Mouse (Mus musculus): ENCODE measurements around the gene 1600014C23Rik.

1600014C23Rik gene

DNA sequence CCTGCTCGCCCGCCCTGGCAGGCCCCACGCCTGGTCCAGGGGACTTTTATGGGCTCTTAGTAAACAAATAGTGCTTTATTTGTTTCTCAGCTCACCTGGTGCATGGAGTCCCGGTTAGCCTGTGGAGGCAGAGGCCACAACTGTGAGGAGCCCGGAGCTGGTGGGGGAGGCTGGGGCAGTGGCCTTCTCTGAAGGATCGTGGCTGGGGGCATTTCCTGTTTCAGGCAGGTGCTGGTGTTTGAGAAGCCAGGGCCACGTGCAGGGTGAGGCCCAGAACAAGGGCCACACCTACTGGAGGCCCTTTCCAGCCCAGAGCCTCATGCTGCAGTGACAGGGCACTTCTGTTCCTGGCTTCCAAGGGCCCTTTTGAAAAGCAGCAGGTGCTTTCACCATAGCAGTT lies 7.4 kb downstream of the 1600014C23Rik start:
- DNase-seq (ENCODE audit: low read depth): no peak

DNA sequence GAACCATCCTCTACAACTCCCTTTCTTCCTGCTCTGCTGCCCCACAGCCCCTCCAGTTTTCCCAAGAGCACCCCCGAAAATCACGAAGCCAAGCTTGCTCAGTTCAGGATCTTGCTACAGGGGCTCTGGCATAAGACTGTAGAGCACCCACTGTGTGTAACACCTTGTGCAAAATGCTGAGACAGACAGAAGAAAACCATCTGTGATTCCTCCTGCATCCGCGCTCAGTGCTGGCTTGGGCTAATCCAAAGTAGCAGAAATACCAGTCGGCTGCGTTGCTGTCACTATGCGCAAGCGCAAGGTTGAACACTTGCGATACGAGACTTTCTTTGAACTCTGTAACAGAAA lies 9.1 kb downstream of the 1600014C23Rik start:
- DNase-seq (ENCODE audit: low read depth): no peak

DNA sequence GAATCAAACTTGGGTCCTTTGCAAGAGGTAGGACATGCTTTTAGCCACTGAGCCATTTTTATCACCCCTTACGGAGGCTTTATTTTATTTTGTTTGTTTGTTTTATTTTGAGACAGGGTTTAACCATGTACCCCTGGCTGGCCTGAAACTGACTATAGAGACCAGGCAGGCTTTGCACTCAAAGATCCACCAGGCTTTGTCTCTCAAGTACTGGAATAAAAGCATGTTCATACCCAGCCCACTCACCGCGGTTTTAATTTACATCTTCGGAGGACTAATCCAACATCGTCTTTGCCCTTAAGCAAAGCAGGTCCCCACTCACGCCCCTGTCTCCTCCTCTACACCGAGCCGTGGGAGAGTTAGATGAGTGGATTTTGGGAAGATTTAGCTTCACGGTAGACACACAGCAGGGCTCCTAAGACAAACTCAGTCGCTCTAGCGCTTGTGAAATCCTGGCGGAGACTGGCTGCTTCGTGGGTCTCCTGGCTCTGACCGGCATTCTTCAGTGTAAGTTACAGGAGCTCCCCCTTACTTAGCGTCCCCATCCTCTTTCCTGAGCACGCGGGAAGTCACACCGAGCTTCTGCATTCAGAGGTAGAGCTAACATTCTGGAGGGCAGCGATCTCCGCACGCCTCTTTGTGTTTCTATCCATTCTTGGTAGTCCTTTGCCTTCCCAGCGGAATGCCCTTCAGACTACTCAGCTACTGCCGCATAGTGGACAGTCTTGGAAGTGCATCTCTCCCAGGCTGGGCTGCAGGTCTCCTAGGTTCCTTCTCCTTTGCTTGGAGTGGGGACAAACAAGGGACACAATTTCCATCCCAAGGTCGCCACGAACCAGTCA lies 9.7 kb downstream of the 1600014C23Rik start:
- DNase-seq (ENCODE audit: low read depth): peak; percentile 82

DNA sequence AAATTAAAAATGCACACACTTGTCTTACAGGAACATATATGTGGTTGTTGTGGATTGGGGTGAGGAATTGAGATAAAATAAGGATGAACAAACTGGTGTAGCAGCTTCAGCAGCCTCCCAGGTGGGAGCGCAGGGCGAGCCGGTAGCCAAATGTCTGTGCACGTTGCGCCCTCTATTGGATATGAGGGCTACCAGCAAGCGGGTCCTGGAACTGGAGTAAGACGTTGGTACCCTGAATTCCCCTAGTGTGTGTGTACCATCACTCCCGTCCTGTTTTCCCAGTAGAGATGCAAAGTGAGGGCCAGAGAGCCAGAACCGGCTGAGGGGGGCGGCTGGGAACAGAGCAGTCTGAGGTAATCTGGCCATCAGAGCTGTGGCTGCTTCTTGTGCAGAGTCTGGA lies 15.3 kb downstream of the 1600014C23Rik start:
- DNase-seq (ENCODE audit: low read depth): peak; percentile 75

DNA sequence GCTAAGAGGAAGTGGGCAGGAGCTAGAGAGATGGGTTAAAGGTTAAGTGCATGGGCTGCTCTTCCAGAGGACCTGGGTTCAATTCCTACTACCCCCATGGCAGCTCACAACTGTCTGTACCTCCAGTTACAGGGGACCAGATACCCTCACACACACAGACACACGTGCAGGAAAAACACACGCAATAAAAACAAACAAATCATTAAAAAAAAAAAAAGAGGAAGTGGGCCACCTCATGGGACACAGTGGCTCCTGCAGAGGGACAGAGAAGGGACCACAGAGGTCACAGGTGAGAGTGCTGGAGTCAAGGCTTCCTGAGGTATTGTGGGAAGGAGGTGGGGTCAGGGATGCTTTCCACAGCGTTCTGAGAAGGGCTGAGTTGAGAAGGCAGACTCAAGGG lies 22.1 kb downstream of the 1600014C23Rik start:
- no peak for DNase-seq (ENCODE audit: low read depth)

DNA sequence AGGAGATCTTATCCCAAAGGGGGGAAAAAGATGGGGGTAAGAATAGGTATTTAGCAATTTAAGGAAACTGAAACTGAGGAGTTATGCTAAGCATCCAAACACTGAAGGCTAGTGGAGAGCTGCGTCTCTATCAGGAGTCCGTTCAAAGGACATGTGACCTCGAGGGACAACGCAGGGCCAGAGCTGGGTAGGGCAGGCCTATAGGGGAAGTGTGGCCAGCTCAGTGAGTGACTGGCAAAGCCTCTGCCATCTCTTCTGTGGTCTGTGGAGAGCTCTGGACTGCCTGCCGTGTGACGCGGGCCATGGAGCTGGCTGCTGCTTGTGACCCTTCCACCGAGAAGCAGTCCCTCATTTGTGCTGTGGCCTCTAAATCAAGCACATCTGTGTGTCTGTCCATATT lies 23.2 kb downstream of the 1600014C23Rik start:
- no peak for DNase-seq (ENCODE audit: low read depth)

DNA sequence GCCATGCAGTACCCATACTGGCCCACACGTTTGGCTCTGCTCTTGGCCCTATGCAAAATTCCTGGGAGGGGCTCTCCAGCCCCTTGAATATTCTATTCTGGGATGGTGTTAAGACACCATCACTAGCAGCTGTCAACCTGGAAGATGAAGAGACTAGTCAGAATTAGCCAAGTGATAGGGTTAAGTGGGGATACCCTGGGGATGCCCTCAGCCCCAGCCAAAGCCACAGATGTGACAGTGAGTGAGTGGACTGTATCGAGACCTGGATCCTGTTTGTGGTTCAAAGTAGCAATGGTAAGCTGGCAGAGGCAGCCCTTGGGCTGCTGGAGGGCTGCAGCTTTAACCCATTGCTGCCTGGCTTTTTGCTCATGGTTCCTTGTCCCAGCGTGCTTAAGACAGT lies 23.8 kb downstream of the 1600014C23Rik start:
- DNase-seq (ENCODE audit: low read depth): no peak

DNA sequence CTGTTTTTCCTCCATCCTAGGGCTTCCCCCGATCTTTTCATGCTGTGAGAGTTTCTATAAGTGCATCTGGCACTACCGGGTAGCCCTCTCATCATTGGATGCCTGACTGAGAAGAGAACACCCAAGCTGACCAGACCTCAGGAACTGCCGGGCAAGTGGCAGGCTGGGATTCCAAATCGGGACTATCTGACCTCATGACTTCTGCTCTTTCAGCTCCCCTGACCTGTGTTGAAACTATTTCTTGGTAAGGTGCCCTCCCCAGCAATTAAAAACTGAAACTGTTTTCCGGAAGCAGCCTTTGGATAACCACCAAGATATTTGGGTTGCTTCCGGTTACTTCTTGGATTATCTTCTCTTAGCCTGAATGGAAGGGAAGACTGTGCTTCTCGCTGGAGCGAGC lies 25.5 kb downstream of the 1600014C23Rik start:
- DNase-seq (ENCODE audit: low read depth): no peak

DNA sequence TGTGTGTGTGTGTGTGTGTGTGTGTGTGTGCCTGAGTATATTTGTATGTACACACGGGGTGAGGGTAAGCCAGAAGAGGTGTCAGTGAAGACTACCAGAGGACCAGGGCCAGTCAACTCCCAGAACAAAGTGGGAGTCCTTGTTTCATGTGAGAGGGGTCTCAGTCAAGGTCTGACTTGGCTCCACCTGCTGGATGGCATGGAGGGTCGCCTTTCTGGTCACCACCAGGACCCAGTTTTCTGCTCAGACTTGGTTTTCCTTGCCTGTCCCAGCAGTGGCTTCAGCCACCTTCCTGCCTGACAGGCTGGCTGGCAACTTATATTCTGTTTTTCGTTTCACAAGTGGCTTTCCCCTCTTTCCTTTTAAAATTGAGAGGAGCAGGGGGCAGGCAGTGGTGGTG lies 26.3 kb downstream of the 1600014C23Rik start:
- DNase-seq (ENCODE audit: low read depth): no peak

DNA sequence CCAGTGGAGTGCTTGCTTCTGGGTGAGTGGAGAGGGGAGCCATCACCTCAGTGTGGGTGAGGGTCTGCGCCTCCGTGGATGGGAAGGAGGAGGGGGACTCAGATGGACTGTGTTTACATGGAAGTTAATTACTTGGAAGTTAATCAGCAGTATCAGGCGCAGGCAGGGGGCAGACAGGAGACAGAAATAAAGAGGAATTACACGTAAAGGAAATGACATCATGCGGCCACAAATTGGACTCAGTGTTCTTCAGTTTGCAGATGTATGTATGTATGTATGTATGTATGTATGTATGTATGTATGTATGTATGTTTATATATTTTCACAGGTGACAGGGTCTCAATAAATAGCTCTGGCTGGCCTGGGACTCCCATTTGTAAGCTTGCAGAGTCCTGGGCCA lies 26.8 kb downstream of the 1600014C23Rik start:
- DNase-seq (ENCODE audit: low read depth): no peak

DNA sequence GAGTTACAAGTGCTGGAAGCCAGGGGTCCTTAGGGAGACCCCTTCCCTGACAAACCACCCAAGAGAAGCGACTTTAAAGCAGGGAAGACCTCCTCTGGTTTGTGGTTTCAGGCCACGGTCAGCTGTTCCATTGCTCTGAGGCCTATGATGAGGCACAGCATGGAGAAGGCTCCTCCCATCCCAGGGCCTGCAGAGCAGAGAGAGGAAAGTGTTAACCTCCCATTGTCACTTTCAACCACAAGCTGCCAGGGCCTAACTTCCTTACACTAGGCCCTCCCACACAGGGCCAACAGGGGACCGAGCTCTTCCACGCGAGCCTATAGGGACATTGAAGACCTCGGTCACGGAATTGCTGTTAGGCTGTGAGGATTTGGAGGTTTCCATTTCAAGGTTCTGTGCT lies 30.5 kb downstream of the 1600014C23Rik start:
- DNase-seq (ENCODE audit: low read depth): no peak

DNA sequence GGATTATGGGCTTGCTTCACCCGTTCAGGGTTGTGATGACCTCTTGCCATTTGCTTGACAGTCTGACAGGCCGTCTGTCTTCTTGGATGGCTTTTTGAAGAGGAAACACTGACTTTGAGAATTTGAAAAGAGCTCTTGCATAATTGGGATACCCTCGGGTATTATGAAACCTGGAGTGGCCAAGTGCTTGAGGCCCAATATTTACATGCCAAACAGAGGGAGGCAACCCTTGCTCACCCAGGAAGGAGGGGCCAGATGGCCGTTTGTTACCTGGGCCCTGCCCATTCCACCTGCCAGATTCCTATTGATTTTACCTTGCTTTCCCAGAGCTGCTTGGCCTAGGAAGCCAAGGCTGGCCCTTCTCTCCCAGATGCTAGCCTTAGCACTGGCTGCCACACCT lies 31.4 kb downstream of the 1600014C23Rik start:
- no peak for DNase-seq (ENCODE audit: low read depth)

DNA sequence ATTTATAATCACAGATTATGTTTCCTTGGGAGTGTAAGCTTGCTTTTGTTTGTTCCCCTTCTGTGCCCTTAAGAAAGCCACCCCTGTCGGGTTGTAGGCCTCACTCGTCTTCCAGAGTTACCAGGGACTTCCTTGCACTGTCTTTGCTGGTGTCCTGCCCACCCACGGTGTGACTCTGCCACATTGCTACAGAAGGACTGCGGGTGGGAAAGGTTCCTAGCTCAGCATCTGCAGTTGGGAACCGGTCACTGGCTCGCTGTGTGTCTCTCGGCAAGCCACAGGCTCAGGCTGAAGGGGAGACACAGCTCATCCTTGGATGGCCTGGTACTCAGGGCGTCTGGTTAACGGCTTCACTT lies 32.4 kb downstream of the 1600014C23Rik start:
- DNase-seq (ENCODE audit: low read depth): no peak

DNA sequence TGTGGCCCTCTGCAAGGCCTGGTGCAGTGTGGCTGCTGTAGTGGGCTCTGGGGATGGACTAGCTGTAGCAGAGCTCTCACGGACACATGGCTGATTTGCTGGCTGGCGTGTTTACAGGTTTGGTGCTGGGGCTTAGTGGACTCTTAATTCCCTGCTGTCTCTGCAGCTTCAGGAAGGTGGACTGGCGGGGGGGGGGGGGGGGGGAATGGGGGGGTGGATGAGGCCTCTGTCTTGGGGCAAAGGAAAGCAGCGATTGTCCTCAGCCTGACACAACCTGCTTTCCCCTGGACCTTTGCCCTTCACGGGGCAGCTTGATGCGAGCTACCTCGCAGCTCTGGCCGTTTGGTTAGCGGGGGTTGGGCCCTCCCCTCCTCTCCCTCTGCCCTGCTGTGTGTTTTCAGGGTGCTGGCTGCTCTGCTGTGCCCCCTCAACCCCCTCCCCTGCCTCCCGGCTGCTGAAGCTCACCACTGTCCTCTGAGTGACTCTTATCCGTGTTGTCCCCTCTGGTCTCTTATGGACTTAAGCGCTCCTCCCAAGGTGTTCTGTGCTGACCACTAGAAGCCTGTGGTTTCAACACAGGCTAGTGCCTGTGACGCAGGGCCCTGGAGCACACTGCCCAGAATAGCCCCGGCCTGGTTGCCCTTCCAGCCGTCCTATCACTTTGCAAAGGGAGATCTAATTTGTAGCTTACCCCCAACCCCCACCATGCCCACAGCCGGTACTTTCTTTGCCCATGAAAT lies 33.0 kb downstream of the 1600014C23Rik start:
- no peak for DNase-seq (ENCODE audit: low read depth)

DNA sequence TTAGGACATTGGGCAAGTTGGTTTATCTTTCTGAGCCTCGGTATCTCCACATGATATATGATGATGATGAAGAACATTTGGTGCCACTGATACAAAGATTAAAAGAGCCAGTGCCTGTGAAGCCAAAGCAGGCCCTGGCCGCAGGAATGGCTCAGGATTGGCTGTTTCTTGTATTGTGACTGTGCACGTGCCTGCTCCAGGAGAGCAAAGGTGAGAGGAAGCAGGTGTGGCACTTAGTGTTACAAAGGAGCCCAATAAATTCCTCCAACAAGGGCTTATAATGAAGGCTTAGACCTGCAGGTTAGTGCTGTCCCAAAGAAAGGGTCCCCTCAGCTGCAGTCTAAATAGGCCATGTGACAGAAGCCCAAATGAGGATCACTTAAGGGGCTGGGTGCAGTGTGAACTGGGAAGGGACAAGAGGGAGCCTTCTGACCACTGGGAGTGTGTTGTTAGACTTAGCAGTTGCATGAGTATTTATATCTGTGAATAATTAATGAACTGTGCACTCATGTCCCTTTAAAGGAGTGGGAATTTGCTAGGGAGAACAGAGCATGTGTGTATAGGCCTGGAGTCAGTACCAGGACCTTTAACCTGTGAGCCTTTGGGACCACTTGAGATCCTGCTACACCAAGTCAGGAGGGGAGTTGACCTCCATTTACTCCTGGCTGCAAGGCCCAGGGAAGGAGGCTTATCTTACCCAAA lies 34.5 kb downstream of the 1600014C23Rik start:
- no peak for DNase-seq (ENCODE audit: low read depth)

DNA sequence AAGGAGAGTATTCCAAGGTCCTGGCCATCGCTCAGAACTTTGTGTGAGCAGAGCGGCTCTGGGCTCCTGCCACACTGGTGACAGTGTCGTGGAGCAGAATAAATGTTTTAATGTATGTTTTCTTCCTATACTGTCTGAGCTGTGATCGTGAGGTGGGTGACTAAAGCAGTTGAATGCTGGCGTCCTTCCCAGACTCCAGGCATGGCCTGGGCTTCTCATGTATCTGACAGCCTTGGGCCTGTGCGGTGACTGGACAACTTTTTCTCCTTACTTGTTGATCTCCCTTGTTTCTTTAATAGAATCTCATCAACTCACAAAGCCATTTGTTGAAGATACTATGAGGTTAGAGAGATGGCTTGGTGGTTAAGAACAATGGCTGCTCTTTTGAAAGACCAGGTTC lies 35.3 kb downstream of the 1600014C23Rik start:
- DNase-seq (ENCODE audit: low read depth): no peak

DNA sequence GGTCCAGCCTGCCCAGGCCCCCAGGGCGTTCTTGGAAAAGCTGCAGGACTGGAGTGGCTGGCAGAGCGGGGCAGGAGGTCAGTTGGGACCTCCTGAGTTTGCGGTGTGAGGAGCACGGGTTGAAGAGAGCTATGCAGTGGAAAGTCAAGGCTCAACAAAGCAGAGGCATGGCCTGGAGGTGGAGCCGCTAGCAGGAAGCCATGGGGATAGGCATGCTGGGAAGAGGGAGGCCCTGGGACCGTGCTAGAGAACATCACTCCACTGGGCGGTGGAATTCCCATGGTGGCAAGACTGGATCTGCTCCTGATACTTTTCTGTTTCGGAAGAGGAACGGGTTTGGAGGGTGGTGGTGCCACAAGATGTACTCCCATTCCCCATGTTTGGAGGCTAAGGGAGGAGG lies 36.7 kb downstream of the 1600014C23Rik start:
- no peak for DNase-seq (ENCODE audit: low read depth)

DNA sequence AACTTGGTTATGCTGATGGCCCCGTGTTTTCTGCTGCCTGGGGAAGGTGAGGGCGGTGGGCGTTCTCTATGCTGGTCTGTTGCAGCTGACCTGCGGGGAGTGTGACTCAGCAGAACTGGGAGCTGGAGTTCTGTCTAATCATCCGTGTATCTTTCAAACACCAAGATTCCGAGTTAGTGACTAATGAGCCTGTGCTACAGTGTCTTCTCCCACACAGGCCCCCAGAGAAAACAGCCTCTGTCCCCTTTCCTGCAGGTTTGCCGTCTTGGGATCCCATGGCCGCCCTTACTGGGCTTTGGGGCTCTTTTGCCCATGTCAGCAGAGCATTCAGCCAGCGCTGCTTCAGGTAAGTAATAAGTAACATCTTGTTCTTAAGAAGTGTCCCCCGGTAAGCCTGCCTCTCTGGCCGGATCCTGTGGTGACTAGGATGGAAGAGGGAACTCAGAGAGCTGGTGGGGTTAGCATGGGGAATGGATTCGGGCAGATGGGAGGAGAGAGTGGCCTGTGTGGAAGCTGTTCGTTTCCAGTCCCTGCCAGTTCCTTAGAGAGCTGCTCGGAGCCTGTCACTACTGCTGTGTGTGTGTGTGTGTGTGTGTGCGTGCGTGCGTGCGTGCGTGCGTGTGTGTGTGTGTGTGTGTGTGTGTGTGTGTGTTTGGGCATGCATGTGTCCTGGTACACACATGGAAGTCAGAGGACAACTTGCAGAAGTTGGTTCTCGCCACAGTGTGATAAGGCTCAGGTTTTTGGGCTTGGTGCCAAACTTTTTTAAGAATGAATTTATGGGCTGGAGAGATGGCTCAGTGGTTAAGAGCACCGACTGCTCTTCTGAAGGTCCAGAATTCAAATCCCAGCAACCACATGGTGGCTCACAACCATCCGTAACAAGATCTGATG lies 38.2 kb downstream of the 1600014C23Rik start:
- DNase-seq (ENCODE audit: low read depth): no peak

DNA sequence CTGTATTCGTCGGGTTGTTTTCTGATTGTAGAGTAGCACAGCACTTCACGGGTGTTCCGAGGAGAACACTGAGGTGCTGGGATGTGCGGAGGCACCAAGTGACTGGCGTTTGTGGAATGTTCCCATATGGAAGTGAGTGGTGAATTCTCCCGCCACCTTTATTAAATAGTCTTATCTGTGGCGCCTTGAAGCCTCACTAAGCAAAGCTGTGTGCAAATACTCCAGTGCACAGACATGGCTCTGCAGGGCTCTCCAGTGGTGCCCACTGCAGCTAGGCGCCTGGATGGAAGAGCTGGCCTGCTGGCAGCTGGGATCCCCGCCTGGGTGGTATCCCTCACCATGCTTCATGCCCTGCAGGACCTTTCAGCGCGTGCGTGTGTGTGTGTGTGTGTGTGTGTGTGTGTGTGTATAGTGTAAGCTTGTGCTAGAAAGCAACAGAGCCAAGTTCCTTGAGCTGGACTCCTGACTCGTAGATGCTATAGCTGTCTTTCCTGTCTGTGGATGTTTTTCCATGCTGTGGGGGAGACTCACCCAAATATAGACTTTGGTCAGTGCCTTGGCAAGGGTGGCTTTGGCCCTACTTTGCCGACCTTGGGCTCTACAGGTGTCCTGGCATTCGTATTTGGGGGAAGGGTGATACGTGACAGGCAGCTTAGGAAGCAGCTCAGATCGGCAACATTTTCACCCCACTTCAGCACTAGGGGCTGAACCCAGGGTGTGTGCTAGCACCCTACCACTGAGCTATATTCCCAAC lies 39.7 kb downstream of the 1600014C23Rik start:
- DNase-seq (ENCODE audit: low read depth): no peak

DNA sequence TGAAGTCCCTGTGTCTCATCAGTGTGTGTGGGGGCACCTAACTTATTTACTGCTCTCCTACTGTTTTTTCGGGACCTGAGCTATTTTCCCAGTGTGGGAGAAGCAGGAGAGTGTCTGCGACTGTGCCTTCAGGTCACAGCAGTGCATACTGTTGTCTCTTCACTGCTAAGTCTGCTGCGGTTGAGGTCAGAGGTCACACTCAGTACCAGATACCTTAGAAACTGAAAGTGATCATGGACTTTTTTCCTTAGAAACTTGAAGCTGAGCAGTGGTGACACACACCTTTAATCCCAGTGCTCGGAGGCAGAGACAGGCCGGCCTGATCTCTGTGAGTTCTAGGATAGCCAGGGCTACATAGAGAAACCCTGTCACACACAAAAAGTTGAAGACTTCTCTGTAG lies 41.5 kb downstream of the 1600014C23Rik start:
- DNase-seq (ENCODE audit: low read depth): no peak

DNA sequence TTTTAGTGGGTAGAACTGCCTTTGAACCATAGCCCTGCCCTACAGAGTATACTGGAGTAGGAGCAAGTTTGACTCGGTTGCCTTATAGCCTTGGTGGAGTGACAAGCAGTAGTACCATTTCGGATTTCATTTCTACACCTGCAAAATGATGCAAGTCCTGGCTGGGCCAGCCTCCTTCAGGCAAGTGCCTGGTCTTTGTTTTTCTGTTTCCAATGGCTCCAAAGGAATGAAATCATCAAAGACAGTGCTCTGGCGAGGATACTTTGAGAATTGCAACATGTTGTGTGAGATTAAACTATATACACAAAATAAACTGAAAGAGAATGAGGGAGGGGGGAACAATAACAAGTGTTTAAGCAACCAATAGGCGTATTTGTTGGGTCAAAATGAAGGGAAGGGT lies 43.6 kb downstream of the 1600014C23Rik start:
- DNase-seq (ENCODE audit: low read depth): no peak

All from naive thymus-derived CD4-positive, alpha-beta T cell, adult 2 months (primary cell).